Mouse (Mus musculus) cerebellum, postnatal 14 days (tissue): ENCODE measurements around the gene Fkbp10.

ENCODE experiments used
- DNase-seq, 2 experiments: peaks; one replicate each; pipeline ENCODE4 v3.0.0; 2021; ENCODE audit warnings: mixed read lengths in 2 of 2

The Fkbp10 gene

GRCm38 (mm10) chr11:100414914-100415822 lies at the start of gene Fkbp10:
Gene Fkbp10 (plus strand): TSS chr11:100415697.
- no peak for DNase-seq

GRCm38 (mm10) chr11:100369145-100369544 lies 46.4 kb upstream of the Fkbp10 start:
- no peak for DNase-seq

- peak in 1 of 2 experiments; percentile 46 for DNase-seq
These were observed 45.7 kb upstream of the Fkbp10 start for GRCm38 (mm10) chr11:100369822-100370221.

GRCm38 (mm10) chr11:100371981-100372558 lies 43.4 kb upstream of the Fkbp10 start:
- DNase-seq = no peak

DNA sequence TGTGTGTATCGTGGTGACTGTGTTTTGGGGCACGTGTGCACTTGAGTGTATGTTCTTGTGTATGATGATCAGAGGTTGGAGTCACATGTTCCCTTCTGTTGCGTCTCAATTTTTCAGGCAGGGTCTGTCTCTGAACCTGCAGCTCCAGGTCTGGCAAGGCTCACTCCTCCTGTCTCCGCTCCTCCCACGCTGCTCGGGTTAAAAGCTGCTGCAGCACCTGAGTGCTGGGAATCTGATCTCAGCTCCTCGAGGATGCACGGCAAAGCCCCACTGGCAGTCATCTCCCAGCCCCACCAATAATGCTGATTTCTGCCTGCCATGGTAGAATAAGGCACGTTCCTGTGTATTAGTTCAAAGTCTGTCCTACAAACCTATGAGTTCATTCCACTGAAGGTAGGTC lies 40.4 kb upstream of the Fkbp10 start:
- no peak for DNase-seq

DNA sequence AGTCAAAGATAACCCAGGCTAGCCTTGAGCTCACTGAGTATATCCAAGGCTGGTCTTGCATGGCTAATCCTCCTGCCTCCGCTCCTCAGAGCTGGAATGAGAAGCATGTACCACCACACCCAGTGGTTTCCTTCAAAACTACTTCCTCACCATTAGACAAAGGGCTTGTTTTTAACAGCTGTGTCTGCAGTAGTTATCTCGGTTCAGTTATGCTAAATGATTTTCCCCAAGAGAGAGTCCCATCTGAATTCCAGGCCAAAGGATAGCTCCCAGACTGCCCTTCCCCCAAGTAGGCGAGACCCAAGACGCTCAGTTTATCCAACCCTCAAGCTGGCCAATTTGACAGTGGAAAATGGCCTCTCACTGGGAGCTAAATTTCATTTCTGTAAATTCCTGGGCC lies 39.5 kb upstream of the Fkbp10 start:
- no peak for DNase-seq

GRCm38 (mm10) chr11:100376746-100377389 lies 38.6 kb upstream of the Fkbp10 start:
- DNase-seq = no peak

DNA sequence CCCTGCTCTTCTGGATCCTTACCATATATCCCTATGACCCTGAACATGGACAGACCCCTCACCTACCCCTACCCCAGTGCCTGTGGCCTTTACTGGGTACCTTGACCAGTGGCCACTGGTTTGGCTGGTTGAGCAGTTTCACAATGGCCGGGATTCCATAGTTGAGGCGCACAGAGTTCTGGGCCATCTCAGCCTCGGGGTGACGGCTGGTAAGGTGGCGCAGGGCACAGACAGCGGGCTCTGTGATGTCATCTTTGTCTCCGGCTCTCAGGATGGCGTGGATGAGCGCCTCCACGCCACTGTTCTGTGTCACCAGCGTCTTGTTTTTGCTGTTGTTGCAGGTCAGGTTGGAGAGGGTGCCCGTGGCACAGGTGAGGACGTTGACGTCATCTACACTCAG lies 37.5 kb upstream of the Fkbp10 start:
- DNase-seq = no peak

DNA sequence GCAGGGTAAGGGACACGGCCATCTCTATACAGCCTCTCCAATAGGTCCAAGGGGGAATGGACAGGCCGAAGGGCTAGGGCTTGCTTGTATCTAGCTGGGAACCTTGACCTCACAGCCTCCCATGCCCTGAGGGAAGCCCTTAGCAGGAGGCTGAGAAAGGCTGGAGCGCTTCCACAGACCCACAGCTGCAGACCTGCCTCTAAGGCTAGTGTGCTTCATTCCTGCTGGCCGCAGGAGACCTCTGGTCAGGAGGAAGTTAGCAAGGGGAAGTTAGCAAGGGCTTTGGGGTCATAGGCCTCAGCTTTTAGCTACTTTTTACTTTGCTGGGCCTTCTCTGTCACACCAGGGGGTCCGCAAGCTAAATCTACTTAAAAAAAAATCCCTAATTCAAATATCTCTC lies 37.1 kb upstream of the Fkbp10 start:
- no peak for DNase-seq

- DNase-seq = no peak
These were observed 36.2 kb upstream of the Fkbp10 start for GRCm38 (mm10) chr11:100379311-100379710.

DNA sequence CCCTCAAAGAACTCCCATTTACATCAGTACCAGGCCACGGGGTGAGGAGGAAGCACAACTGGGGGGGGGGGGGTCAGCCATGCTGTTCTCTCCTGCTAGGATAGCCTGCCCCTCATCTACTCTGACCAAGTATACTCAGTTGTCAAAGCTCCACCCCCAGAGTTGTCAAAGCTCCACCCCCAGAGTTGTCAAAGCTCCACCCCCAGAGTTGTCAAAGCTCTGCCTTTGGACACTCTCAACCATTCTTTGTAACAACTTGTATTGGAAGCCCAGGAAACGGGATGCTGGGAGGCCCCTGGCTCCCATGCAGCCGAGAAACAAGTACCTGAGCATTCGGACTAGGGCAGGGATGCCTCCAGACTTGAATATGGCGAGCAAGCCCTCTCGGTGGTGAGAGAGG lies 32.8 kb upstream of the Fkbp10 start:
- no peak for DNase-seq

- DNase-seq = no peak
These were observed 30.5 kb upstream of the Fkbp10 start for GRCm38 (mm10) chr11:100385016-100385415.

- DNase-seq = no peak
These were observed 28.9 kb upstream of the Fkbp10 start for GRCm38 (mm10) chr11:100386586-100386985.

DNA sequence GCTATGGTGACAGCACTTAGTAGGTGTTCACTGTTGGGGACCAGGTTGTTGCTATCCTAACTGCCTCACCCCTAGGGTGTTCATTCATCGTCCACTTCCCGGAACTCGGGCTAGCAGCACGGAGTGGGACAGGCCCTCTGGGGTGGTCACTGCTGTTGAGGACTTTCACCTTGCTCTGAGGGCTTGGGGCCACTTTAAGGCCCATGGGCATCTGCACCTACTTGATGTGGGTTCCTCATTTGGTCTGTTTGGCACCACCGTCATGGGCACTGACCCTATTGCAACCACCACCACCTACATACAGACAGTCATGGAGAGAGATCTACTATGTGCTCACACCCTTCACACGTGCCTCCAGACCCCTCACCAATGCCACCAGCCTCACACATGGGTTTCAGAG lies 28.4 kb upstream of the Fkbp10 start:
- no peak for DNase-seq

DNA sequence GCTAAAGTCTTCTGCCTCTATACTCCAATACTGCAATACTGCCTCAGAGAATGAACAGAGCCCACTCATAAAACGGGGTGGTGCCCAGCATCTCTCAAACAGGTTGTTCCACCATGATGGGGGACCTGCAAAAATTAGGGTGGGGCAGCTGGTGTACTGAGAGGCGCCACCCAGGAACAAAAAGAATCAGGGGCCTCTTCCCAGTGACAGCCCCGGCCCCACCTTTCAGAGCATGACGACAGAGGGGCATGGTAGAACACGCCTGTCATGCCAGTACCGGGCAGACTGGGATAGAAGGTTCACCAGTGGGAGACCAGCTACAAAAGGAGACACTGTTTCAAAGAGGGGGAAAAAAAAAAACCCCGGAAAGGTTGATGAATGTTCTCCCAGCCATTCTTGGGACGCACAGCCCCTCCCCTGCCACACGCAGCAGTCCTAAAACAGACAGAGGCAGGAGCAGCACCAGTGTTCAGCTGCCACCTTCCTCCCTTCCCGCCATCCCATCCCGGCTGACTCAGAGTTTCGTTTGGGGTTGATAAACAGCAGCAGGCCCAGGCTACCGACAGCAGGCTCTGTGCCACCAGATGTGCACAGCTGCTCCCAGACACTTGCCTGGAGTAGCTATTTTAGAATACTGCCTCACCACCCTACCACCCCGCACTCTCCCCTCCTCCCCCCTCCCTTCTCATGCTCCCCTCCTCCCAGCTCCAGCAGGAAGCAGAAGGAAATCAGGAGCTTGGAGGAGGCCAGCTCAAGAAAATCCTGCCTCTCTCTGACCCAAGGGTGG lies 27.7 kb upstream of the Fkbp10 start:
- no peak for DNase-seq

GRCm38 (mm10) chr11:100388588-100388987 lies 26.9 kb upstream of the Fkbp10 start:
- peak; percentile 56 to 58 for DNase-seq

DNA sequence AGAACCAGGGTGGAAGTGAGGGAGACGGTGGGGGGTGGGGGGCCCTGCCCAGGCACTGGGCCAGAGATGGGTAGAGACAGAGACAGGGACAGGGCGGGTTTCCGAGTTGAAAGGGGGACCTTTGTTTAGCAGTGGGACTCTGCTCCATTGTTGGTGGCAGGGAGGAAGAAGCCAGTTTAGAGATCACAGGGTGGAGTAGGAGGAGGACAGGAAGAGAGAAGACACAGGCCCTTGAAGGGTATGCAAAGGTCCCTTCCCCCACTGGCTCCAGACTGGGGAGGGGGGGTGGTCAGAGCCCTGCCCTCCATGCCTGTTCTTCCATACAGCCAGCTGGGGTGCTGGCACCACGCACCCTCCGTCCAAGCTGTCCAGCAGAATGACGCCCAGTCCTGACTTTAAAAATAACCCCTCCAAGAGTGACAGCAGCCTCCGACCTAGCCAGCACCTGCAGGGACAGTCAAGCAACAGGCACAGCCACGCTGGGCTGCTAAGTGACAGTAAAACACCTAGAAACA lies 25.5 kb upstream of the Fkbp10 start:
- DNase-seq = peak; percentile 85 to 88

- DNase-seq = peak in 1 of 2 experiments; percentile 36
These were observed 24.2 kb upstream of the Fkbp10 start for GRCm38 (mm10) chr11:100391081-100391883.

GRCm38 (mm10) chr11:100391884-100392345 lies 23.6 kb upstream of the Fkbp10 start:
- no peak for DNase-seq

DNA sequence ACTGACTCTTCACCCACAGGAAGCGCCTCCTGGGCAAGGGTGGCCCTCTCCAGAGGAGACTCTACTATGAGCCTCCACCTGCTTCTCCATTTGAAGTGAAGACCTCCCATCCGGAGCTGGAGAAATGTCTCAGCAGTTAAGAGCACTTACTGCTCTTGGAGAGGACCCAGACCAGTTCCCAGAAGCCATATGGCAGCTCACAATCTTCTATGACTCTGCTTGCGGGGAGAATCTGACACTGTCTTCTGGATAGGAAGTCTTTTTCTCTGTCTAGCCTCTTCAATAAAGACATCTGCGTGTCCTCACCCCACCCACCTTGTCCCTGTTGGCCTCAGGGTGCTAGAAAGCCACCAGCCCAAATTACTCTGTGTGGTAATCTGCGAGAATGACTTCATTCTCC lies 22.5 kb upstream of the Fkbp10 start:
- peak in 1 of 2 experiments; percentile 36 for DNase-seq

DNA sequence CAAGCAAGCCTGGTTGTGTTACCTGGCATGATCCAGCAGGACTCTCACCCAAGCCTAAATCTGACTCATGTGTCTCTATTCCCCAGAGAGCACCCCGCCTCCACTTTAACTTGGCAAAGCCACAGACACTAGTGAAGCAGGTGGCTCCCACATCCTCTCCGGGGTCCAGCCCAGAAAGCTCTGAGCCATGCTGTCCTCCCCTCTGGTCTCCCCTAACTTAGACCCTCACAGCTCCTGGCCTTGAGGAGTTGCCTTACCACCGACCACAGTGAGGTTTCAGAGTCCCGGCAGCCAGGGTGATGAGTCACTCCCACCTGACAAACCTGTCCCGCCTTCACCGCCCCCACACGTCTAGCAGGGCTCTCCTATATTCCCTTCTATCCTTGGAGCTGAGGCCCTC lies 21.8 kb upstream of the Fkbp10 start:
- no peak for DNase-seq
